Mouse (Mus musculus): ENCODE measurements around the gene Dgkh. TPM values are rescaled to one million over a fixed set of nuclear protein-coding genes. Genes with fewer than 3 reads are reported as not detected.
"Not testable (repeated sequence)": the region's sequence is repeated elsewhere in the genome, so short reads cannot be mapped to it uniquely, and the experiment has no call there.

Gene Dgkh
- total RNA-seq, 4 experiments from 2014 or later: 1.3 to 2.6 (median 1.9) TPM

- DNase-seq (ENCODE audit: low spot score in 2 of 2): not testable (repeated sequence)
Observed at GRCm38 (mm10) chr14:78723655-78724054, 8.9 kb downstream of the Dgkh start.

DNA sequence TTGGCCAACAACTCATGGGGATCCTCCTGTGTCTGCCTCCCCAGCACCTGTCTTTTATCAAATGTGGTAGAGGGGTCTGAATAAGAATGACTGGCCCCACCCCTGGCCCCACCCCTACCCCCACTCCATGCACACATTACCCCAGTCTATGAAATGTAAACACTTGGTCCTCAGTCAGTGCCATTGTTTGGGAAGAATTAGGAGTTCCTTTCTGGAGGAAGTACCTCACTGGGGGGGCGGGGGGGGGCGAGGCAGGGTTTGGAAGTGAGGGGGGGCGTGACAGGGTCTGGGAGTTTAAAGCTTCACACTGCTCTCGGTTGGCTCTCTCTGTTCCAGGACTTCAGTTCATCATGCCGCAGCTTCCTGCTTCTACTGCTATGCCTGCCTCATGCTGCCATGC is 10.5 kb downstream of the Dgkh start:
- no peak for DNase-seq (ENCODE audit: low spot score in 2 of 2)

GRCm38 (mm10) chr14:78716035-78716434 is 16.5 kb downstream of the Dgkh start:
- DNase-seq (ENCODE audit: low spot score in 2 of 2): no peak

DNA sequence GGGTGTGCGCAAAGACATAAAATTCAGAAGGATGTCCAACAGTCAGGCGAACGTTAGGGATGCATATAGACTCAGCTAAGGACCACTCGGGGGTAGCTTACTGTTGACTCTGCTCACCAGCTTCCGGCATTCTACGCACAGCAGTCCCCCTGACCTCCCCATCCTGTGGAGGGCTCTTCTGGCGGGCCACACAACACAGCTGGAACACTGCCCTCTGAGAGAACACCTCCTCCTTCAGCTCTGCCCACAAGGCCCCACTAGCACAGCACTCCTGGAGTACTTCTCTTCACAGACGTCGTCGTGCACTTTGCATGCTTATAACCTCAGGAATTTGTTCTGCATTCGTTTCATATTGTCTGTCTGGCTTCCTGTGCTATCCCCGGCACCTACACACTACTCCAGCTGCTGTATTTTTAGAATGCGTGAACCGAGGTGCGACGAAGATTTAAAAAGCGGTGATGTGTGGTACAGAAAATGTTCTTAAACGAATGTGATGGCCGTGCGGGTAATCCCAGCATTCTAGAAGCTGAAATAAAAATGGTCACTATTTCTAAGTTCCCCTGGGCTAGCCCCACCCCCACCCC is 19.9 kb downstream of the Dgkh start:
- no peak for DNase-seq (ENCODE audit: low spot score in 2 of 2)

GRCm38 (mm10) chr14:78710647-78711046 is 21.9 kb downstream of the Dgkh start:
- DNase-seq (ENCODE audit: low spot score in 2 of 2): no peak

- no peak for DNase-seq (ENCODE audit: low spot score in 2 of 2)
Observed at GRCm38 (mm10) chr14:78705616-78706015, 27.0 kb downstream of the Dgkh start.

GRCm38 (mm10) chr14:78703989-78704388 is 28.6 kb downstream of the Dgkh start:
- no peak for DNase-seq (ENCODE audit: low spot score in 2 of 2)

DNA sequence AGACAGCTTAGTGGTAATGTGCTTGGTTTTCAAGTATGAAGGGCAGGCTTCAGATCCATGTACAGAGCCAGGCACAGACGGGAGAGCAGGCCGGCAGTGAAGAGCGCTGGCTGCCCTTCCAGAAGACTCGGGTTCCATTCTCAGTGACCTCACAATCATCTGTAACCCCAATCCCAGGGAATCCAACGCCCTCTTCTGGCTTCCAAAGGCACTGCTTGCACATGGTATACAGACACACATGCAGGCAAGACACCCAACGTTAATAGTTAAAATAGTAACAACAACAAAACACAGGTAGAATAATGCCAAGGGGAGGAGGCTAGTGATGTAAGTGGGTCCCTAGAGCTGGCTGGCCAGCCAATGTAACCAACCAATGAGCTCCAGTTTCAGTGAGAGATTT is 29.2 kb downstream of the Dgkh start:
- DNase-seq (ENCODE audit: low spot score in 2 of 2): no peak

DNA sequence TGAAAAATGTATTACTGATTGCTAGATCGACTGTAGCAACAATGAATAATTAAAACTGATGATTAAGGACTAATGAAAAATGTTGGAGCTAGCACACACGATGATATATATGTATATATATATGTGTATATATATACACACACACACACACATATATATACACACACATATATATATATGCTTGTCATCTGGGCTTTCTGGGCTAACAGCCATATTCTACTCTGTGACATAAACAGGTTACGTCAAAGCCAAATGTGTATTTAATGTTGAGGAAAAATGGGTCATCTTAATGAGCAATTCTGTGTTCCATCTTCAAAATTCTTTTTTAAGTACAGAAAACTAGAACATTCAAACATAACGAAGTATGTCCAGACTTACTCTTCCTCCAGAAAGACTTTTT is 30.5 kb downstream of the Dgkh start:
- no peak for DNase-seq (ENCODE audit: low spot score in 2 of 2)

GRCm38 (mm10) chr14:78701501-78701900 is 31.1 kb downstream of the Dgkh start:
- no peak for DNase-seq (ENCODE audit: low spot score in 2 of 2)

DNA sequence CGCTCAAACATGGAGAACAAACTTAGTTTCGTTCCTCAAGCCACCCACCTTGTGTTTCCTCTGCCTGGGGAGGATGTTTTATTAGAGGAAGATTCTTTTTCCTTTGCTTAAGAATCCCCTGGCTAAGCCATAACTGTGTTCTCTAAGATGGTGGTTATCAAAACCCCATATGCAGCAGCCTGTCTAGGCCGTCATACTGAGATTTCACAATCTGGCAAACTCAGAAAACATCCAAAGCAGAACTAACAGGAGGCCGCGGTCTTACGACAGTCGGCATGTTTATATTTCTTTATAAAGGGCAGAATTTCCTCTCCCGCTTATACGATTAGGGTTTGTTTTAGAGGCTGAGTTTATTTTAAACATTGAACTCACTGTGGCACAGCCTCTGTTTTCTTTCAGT is 31.5 kb downstream of the Dgkh start:
- no peak for DNase-seq (ENCODE audit: low spot score in 2 of 2)

DNA sequence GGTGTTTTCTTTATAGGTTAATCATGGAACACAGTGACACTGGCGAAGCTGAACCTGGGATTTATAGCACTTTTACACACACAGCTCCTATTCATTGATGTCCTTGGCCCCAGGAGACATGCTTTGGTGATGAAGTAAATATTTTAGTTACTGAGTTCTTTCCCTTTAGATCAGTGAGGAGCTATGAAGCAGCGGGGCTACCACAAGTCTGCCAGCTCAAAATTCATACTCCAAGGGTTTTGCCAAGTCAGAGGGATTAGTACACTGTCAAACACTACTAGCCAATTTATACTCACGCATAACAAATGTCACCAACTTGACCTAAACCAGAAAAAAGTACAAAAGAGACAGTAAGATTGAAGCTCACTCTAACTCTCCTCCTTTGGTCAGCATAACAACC is 32.9 kb downstream of the Dgkh start:
- DNase-seq (ENCODE audit: low spot score in 2 of 2): no peak

- DNase-seq (ENCODE audit: low spot score in 2 of 2): no peak
Observed at GRCm38 (mm10) chr14:78699196-78699595, 33.4 kb downstream of the Dgkh start.

- no peak for DNase-seq (ENCODE audit: low spot score in 2 of 2)
Observed at GRCm38 (mm10) chr14:78694121-78694520, 38.5 kb downstream of the Dgkh start.

DNA sequence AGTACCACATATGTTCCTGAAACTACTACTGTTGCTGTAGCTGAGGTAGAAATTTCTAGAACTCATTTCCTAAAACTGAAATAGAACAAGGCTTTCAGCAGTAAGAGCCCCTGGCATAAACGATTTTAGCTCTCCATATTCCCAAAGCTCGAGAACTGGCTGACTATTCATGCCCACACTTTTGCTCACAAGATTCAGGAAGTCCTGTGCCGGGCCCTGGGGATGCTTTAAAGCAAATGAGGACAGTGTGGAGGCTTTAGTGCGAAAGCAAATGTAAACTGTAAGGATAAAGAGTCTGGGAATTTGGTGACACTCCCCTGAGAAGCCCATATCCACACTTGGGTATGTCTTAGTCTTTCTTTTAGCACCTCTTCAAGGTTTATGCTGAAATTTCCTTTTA is 40.0 kb downstream of the Dgkh start:
- DNase-seq (ENCODE audit: low spot score in 2 of 2): no peak

- no peak for DNase-seq (ENCODE audit: low spot score in 2 of 2)
Observed at GRCm38 (mm10) chr14:78691926-78692487, 40.6 kb downstream of the Dgkh start.

DNA sequence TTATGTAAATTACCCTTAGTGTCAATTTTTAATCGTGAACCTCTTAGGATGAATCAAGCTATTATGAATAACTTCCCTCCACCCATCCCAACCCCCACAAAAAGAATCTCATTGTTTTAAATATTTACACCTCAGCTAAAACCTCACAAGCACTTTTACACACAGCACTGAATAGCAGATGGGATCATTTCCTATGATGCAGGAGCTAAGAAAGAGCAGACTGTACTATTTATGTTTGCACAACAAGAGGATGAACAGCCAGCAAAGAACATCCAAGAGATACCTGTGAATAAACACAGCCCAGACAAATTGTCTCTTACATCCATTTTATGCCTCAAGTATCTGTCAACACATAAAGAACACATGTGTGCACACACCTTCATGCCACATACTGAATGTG is 41.7 kb downstream of the Dgkh start:
- no peak for DNase-seq (ENCODE audit: low spot score in 2 of 2)

DNA sequence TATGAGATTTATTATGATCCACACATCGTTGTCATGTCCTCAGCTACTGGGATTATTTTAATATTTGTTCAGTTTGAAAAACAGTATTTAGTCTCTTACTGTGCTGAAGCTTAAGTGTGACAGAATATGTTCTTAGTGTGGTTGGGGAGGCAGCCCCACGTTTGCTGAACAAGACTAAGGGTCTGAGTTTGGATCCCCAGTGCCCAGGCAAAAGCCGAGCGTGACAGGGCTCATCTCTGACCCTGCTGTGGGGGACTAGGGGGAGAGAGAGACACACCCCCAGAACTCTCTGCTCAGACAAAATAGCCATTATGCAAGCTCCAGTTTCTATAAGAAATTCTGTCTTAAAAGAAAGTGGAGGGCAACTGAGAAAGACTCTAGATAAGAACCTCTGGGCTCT is 42.2 kb downstream of the Dgkh start:
- no peak for DNase-seq (ENCODE audit: low spot score in 2 of 2)

DNA sequence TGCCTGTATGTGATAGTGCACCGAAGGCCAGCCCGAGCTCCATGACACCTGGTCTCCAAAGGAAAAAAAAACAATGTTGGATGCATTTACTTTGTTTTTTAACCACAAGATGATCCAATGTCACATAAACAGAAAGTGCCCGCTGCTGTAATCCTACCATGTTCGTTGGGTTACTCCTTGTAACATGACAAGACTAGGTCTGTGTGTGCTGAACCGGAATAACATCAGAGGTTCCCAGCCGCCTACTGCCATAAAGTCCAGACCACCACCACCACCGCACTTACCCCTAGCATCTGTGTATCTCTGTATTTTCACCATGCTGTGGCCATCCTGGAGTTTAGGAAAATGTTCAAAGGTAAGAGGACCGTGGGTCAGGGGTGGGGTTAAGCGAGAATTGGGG is 42.6 kb downstream of the Dgkh start:
- DNase-seq (ENCODE audit: low spot score in 2 of 2): no peak

GRCm38 (mm10) chr14:78687716-78688115 is 44.9 kb downstream of the Dgkh start:
- DNase-seq (ENCODE audit: low spot score in 2 of 2): no peak

DNA sequence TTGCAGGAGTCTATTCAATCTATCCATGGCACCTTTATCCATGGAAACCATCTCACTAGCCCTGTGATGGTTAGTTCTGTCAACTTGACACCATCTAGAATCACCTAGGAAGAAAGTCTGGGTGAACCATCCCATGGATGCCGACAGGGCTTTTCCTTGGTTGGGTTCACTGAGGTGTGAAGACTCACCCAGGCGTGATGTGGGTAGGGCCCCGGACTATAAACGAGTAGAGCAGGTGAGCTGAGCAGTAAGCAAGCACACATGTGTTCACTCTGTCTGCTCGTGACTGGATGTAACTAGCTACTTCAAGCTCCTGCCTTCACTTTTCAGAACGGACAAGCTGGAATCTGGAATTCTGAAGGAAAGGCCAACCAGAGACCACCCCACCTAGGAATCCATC is 45.9 kb downstream of the Dgkh start:
- no peak for DNase-seq (ENCODE audit: low spot score in 2 of 2)

DNA sequence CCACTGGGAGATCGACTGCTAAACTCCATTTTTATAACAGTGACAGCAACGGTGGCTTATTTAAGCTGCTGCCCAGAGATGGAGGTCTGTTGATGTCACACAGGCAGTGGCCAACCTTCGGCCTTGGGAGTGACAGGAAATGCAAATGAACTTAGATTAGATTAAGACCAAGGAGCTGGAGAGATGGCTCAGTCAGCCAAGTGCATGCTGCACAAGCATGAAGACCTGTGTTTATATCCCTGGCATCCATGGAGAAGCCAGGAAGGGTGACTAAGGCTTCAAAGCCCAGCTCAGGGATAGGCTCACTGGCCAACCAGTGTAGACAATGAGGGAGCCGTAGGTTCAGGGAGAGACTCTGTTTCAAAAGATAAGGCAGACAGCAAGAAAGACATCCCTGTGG is 48.4 kb downstream of the Dgkh start:
- DNase-seq (ENCODE audit: low spot score in 2 of 2): no peak

- no peak for DNase-seq (ENCODE audit: low spot score in 2 of 2)
Observed at GRCm38 (mm10) chr14:78678981-78679380, 53.6 kb downstream of the Dgkh start.

Measured in gastrocnemius, adult 8-10 months (tissue).